ENCODE assay signal across 9 mouse cellular contexts in the genomic region with DNA sequence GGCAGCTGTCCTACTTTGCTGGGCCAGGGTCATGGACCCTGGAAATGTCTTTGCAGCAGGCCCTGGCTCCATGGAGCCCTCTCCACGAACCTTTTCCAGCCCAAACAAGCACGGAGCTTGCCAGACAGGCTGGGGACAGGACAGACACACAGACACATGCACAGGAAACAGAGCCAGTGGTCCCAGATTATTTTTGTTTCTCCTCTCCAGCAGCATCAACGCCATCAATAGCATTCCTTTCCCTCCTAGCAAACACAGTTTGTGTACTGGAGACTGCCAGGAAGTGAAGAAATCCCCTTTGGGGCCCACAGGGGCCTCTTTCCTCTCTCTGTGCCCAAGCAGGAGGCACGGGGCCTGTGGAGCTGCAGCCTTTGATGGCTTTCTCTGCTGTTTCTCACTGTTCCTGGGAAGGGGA.
DNase-seq lines count a peak whose midpoint lies in the region; ATAC-seq lines count a peak whose summit lies in the region.
"Had no signal": no experiment of that assay in that cellular context is flagged by ENCODE, and none has a peak within 500 bp of the region (broad histone marks: within the 10 kb centered on the region; RNA-seq: fewer than 3 reads in every experiment).

No protein-coding gene starts in this region.

- H3K27ac ChIP-seq in forebrain, embryonic 11.5 days (ENCODE audit: low read depth, low read length) = peak overlapping the region; percentile 48; the same call in 1 of the 2 replicates
- no peak overlapping the region for H3K27ac ChIP-seq in forebrain, embryonic 16.5 days (ENCODE audit: low read length)
- peak overlapping the region; percentile 62 for H3K27ac ChIP-seq in hindbrain, embryonic 15.5 days (replicated peaks)

- peak; percentile 53; the same call in 1 of the 2 replicates for ATAC-seq in forebrain, embryonic 11.5 days (replicated peaks; ENCODE audit: low FRiP score)
- ATAC-seq in forebrain, embryonic 16.5 days = no peak
- ATAC-seq in hindbrain, embryonic 15.5 days (ENCODE audit: low FRiP score, low read depth) = peak; percentile 54; the same call in 1 of the 2 replicates
- peak; percentile 71 for ATAC-seq in megakaryocyte progenitor cell, adult 5-6 weeks (replicated peaks; ENCODE audit: poor library complexity)
- ATAC-seq in erythroblast, adult 5-6 weeks (replicated peaks; ENCODE audit: low FRiP score, poor library complexity, severe bottlenecking) = no peak

- H3K4me3 ChIP-seq in forebrain, embryonic 11.5 days (ENCODE audit: low read depth, low read length) = no peak overlapping the region
- H3K4me3 ChIP-seq in forebrain, embryonic 16.5 days (replicated peaks; ENCODE audit: low read length) = no peak overlapping the region
- no peak overlapping the region for H3K4me3 ChIP-seq in hindbrain, embryonic 15.5 days
- H3K4me3 ChIP-seq: erythroblast, embryonic 14.5 days had no signal

- DNase-seq in forebrain, embryonic 11.5 days (ENCODE audit: low spot score) = peak; percentile 55
- DNase-seq in adrenal gland, postnatal 25 days = peak; percentile 3
- DNase-seq in gastrocnemius, postnatal 25 days = peak; percentile 79
- DNase-seq in natural killer cell, adult 2 months (ENCODE audit: low spot score in 2 of 2) = no peak

- no peaks in the 10 kb centered on the region for H3K9me3 ChIP-seq in forebrain, embryonic 11.5 days (ENCODE audit: control insufficient read depth, low read length)
- H3K9me3 ChIP-seq in forebrain, embryonic 16.5 days (ENCODE audit: control insufficient read depth, low read length) = no peaks in the 10 kb centered on the region
- H3K9me3 ChIP-seq in hindbrain, embryonic 15.5 days = no peaks in the 10 kb centered on the region

- no peaks in the 10 kb centered on the region; the same call in 1 of the 2 replicates for H3K4me1 ChIP-seq in forebrain, embryonic 11.5 days (replicated peaks; ENCODE audit: control insufficient read depth, insufficient read depth, low read length)
- no peaks in the 10 kb centered on the region for H3K4me1 ChIP-seq in forebrain, embryonic 16.5 days (replicated peaks; ENCODE audit: control insufficient read depth, insufficient read depth, low read length)
- H3K4me1 ChIP-seq in hindbrain, embryonic 15.5 days (replicated peaks) = peaks cover 5% of the 10 kb centered on the region

- no peak overlapping the region for H3K9ac ChIP-seq in forebrain, embryonic 11.5 days (ENCODE audit: low read length)
- no peak overlapping the region for H3K9ac ChIP-seq in forebrain, embryonic 16.5 days (replicated peaks; ENCODE audit: low read depth, low read length)
- no peak overlapping the region for H3K9ac ChIP-seq in hindbrain, embryonic 15.5 days

- no peaks in the 10 kb centered on the region for H3K27me3 ChIP-seq in forebrain, embryonic 11.5 days (ENCODE audit: control insufficient read depth, insufficient read depth, low read length)
- no peaks in the 10 kb centered on the region for H3K27me3 ChIP-seq in forebrain, embryonic 16.5 days (replicated peaks; ENCODE audit: control insufficient read depth, insufficient read depth, low read length)
- H3K27me3 ChIP-seq in hindbrain, embryonic 15.5 days = no peaks in the 10 kb centered on the region

- WGBS in forebrain, embryonic 11.5 days = 14% methylated on average over 4 of the region's 4 CpGs
- WGBS in forebrain, embryonic 16.5 days = 13% methylated on average over 4 of the region's 4 CpGs
- WGBS in hindbrain, embryonic 15.5 days = 18% methylated on average over 4 of the region's 4 CpGs

- H3K36me3 ChIP-seq in forebrain, embryonic 11.5 days (ENCODE audit: control insufficient read depth, insufficient read depth, low read length) = no peaks in the 10 kb centered on the region
- no peaks in the 10 kb centered on the region for H3K36me3 ChIP-seq in forebrain, embryonic 16.5 days (ENCODE audit: control insufficient read depth, insufficient read depth)
- no peaks in the 10 kb centered on the region for H3K36me3 ChIP-seq in hindbrain, embryonic 15.5 days

- no peak overlapping the region for H3K4me2 ChIP-seq in forebrain, embryonic 11.5 days (ENCODE audit: low read depth, low read length, severe bottlenecking)
- no peak overlapping the region for H3K4me2 ChIP-seq in forebrain, embryonic 16.5 days (ENCODE audit: low read length)
- H3K4me2 ChIP-seq in hindbrain, embryonic 15.5 days = no peak overlapping the region

Comparison
In these comparisons a context has a peak if more than half of its experiments do, and no peak if none do; other contexts are left out.
1. ATAC-seq: peak in forebrain, embryonic 11.5 days (single experiment), hindbrain, embryonic 15.5 days (single experiment) and megakaryocyte progenitor cell, adult 5-6 weeks (single experiment); none in forebrain, embryonic 16.5 days (single experiment) and erythroblast, adult 5-6 weeks (single experiment).
2. DNase-seq: peak in forebrain, embryonic 11.5 days (single experiment), adrenal gland, postnatal 25 days (single experiment) and gastrocnemius, postnatal 25 days (single experiment); none in natural killer cell, adult 2 months (0 of 2).